Mouse (Mus musculus) liver, adult 2 months (tissue): ENCODE measurements around the gene Tulp3. TPM values are rescaled to one million over a fixed set of nuclear protein-coding genes. Genes with fewer than 3 reads are reported as not detected.
A peak's percentile ranks its signal among the peaks of the same experiment; 100 is the strongest.

Experiments
- DNase-seq: peaks from one replicate; pipeline ENCODE4 v3.0.0-alpha.2; 2011; ENCODE audit warnings: low read depth, low spot score; ENCODE audit errors: extremely low read depth
- H3K27ac ChIP-seq: fragments of 200-500 bp; replicated peaks from 2 replicates; pipeline ENCODE4 v1.5.1; 2012; ENCODE audit warnings: low read depth, mild to moderate bottlenecking, control low read depth, inconsistent platforms, low read length; ENCODE audit not compliant: insufficient read depth
- H3K27me3 ChIP-seq: fragments of 200-500 bp; 2 replicates; pipeline ENCODE4 v1.6.1; 2012; ENCODE audit warnings: mild to moderate bottlenecking, moderate library complexity, low read length, inconsistent platforms; ENCODE audit not compliant: control insufficient read depth, insufficient read depth
- H3K36me3 ChIP-seq: fragments of 200-500 bp; 2 replicates; pipeline ENCODE4 v1.6.1; 2012; ENCODE audit warnings: low read length, inconsistent platforms; ENCODE audit not compliant: control insufficient read depth, insufficient read depth
- H3K4me1 ChIP-seq: fragments of 200-500 bp; 2 replicates; pipeline ENCODE4 v1.6.1; 2011; ENCODE audit warnings: low read length; ENCODE audit not compliant: control insufficient read depth, insufficient read depth
- H3K4me3 ChIP-seq: fragments of 200-500 bp; 2 replicates; pipeline ENCODE4 v1.5.1; 2011; ENCODE audit warnings: low read depth, mild to moderate bottlenecking, control low read depth, low read length, moderate library complexity; ENCODE audit not compliant: insufficient read depth
- H3K79me2 ChIP-seq: fragments of 200-500 bp; 2 replicates; pipeline ENCODE4 v1.6.1; 2012; ENCODE audit warnings: inconsistent platforms, mild to moderate bottlenecking, low read length, moderate library complexity; ENCODE audit not compliant: control insufficient read depth, insufficient read depth
- H3K9ac ChIP-seq: fragments of 200-500 bp; 2 replicates; pipeline ENCODE4 v1.6.1; 2012; ENCODE audit warnings: low read depth, mild to moderate bottlenecking, control low read depth, inconsistent platforms, low read length
- CTCF ChIP-seq: fragments of 200-500 bp; IDR thresholded peaks from 2 replicates; pipeline ENCODE4 v1.5.1; 2011; ENCODE audit warnings: low read depth, low read length, control low read depth
- POLR2A ChIP-seq: fragments of 200-500 bp; IDR thresholded peaks from 2 replicates; pipeline ENCODE4 v1.6.1; 2011; ENCODE audit warnings: low read length, control low read depth; ENCODE audit not compliant: insufficient read depth; ENCODE audit errors: extremely low read depth
- WGBS: fragments of 180-500 bp; shearing (Covaris S2); methylation state at CpG from one replicate; pipeline ENCODE4 v1.1.7; 2018; 5-methylcytosine and 5-hydroxymethylcytosine counted together
- polyA plus RNA-seq: library from polyadenylated mRNA; depleted of rRNA; stranded (reverse); fragments of >200 nt; gene quantifications from 2 replicates; pipeline ENCODE4 v1.2.3, GENCODE M21; 2012
- total RNA-seq: library from RNA; depleted of rRNA; stranded (reverse); fragments of >200 nt; gene quantifications from 2 replicates; pipeline ENCODE4 v1.2.3, GENCODE M21; 2014

The Tulp3 gene
- total and polyA plus RNA-seq, 2 experiments: 0.74 to 0.92 TPM

GRCm38 (mm10) chr6:128299292-128300133 is 56.1 kb downstream of the Tulp3 start:
- TF ChIP-seq CTCF (no peak), POLR2A (no peak)
- no peaks in the 10 kb centered on the region for H3K36me3 ChIP-seq
- H3K9ac ChIP-seq: no peak overlapping the region; the same call in 1 of the 2 replicates
- no peak for DNase-seq
- no peaks in the 10 kb centered on the region for H3K4me1 ChIP-seq
- peak overlapping the region; percentile 76 for H3K4me3 ChIP-seq
- peaks cover 14% of the 10 kb centered on the region for H3K27me3 ChIP-seq
- WGBS: 7% methylated on average over 25 of the region's 25 CpGs
- no peak overlapping the region for H3K27ac ChIP-seq
- no peaks in the 10 kb centered on the region for H3K79me2 ChIP-seq

- 58% methylated on average over 7 of the region's 7 CpGs for WGBS
- TF ChIP-seq CTCF: no peak
- no peak for TF ChIP-seq POLR2A
- Histone ChIP-seq H3K79me2 (no peaks in the 10 kb centered on the region), H3K27ac (no peak overlapping the region), H3K4me1 (no peaks in the 10 kb centered on the region), H3K27me3 (peaks cover 14% of the 10 kb centered on the region), H3K36me3 (no peaks in the 10 kb centered on the region), H3K9ac (no peak overlapping the region), H3K4me3 (no peak overlapping the region)
- DNase-seq: no peak
These were observed 57.4 kb downstream of the Tulp3 start for GRCm38 (mm10) chr6:128298246-128298645.

GRCm38 (mm10) chr6:128296750-128297393 is 58.8 kb downstream of the Tulp3 start:
- no peak overlapping the region for H3K4me3 ChIP-seq
- no peaks in the 10 kb centered on the region for H3K36me3 ChIP-seq
- peaks cover 7% of the 10 kb centered on the region; the same call in 1 of the 2 replicates for H3K27me3 ChIP-seq
- DNase-seq: no peak
- H3K79me2 ChIP-seq: no peaks in the 10 kb centered on the region
- H3K27ac ChIP-seq: peak overlapping the region; percentile 22; the same call in 1 of the 2 replicates
- WGBS: 52% methylated on average over 11 of the region's 11 CpGs
- no peaks in the 10 kb centered on the region for H3K4me1 ChIP-seq
- TF ChIP-seq CTCF (no peak), POLR2A (no peak)
- no peak overlapping the region for H3K9ac ChIP-seq

- no peaks in the 10 kb centered on the region for H3K4me1 ChIP-seq
- no peak overlapping the region for H3K9ac ChIP-seq
- TF ChIP-seq CTCF: no peak
- no peak for TF ChIP-seq POLR2A
- no peaks in the 10 kb centered on the region for H3K36me3 ChIP-seq
- no peak overlapping the region for H3K27ac ChIP-seq
- no peak overlapping the region for H3K4me3 ChIP-seq
- DNase-seq: no peak
- no peaks in the 10 kb centered on the region for H3K79me2 ChIP-seq
- 0 out of 2 replicates have a peak, but pooled peaks cover 3% of the 10 kb centered on the region for H3K27me3 ChIP-seq
- WGBS: 55% methylated on average over 6 of the region's 6 CpGs
These were observed 59.5 kb downstream of the Tulp3 start for GRCm38 (mm10) chr6:128295876-128296749.

GRCm38 (mm10) chr6:128291284-128291683 is 64.4 kb downstream of the Tulp3 start:
- 85% methylated on average over 5 of the region's 5 CpGs for WGBS
- TF ChIP-seq POLR2A: no peak
- TF ChIP-seq CTCF: no peak
- H3K27me3 ChIP-seq: no peaks in the 10 kb centered on the region
- H3K27ac ChIP-seq: no peak overlapping the region
- no peaks in the 10 kb centered on the region for H3K79me2 ChIP-seq
- no peaks in the 10 kb centered on the region for H3K36me3 ChIP-seq
- H3K4me3 ChIP-seq: no peak overlapping the region
- DNase-seq: no peak
- no peaks in the 10 kb centered on the region for H3K4me1 ChIP-seq
- no peak overlapping the region for H3K9ac ChIP-seq
